Mouse (Mus musculus) heart, embryonic 11.5 days (tissue): Measurements from ENCODE around the gene Zfp354a. TPM values are rescaled to one million over a fixed set of nuclear protein-coding genes. Genes with fewer than 3 reads are reported as not detected.
"Not testable (repeated sequence)": the region's sequence is repeated elsewhere in the genome, so short reads cannot be mapped to it uniquely, and the experiment has no call there.

Experiments used
- ATAC-seq: fragments of 200-750 bp; cut with Nextera tagmentation; replicated peaks from 2 replicates; pipeline ENCODE4 v1.8.0; 2017; ENCODE audit warnings: moderate library complexity; ENCODE audit not compliant: insufficient number of reproducible peaks, low FRiP score, low TSS enrichment
- H3K27ac ChIP-seq: fragments of 300-500 bp; sonication (generic); 2 replicates; pipeline ENCODE4 v1.5.1; 2014; ENCODE audit warnings: mild to moderate bottlenecking, low read depth, low read length
- H3K27me3 ChIP-seq: fragments of 300-500 bp; sonication (generic); 2 replicates; pipeline ENCODE4 v1.6.1; 2014; ENCODE audit warnings: mild to moderate bottlenecking, low read length, mixed read lengths; ENCODE audit not compliant: control insufficient read depth, insufficient read depth
- H3K36me3 ChIP-seq: fragments of 300-500 bp; sonication (generic); 2 replicates; pipeline ENCODE4 v1.6.1; 2014; ENCODE audit warnings: mild to moderate bottlenecking, low read length, moderate library complexity, mixed read lengths; ENCODE audit not compliant: control insufficient read depth, insufficient read depth
- H3K4me1 ChIP-seq: fragments of 300-500 bp; sonication (generic); 2 replicates; pipeline ENCODE4 v1.6.1; 2014; ENCODE audit warnings: low read length; ENCODE audit not compliant: control insufficient read depth, insufficient read depth
- H3K4me2 ChIP-seq: fragments of 300-500 bp; sonication (generic); 2 replicates; pipeline ENCODE4 v1.6.1; 2014; ENCODE audit warnings: mild to moderate bottlenecking, moderate library complexity
- H3K4me3 ChIP-seq: fragments of 300-500 bp; sonication (generic); 2 replicates; pipeline ENCODE4 v1.5.1; 2014; ENCODE audit warnings: low read depth, low read length
- H3K9ac ChIP-seq: fragments of 300-500 bp; sonication (generic); 2 replicates; pipeline ENCODE4 v1.6.1; 2014; ENCODE audit warnings: mild to moderate bottlenecking, low read depth, low read length, moderate library complexity
- H3K9me3 ChIP-seq: fragments of 300-500 bp; sonication (generic); replicated peaks from 2 replicates; pipeline ENCODE4 v1.6.1; 2016; ENCODE audit warnings: low read length; ENCODE audit not compliant: control insufficient read depth
- WGBS: fragments of 180-500 bp; shearing (Covaris S2); extraction: QIAGEN DNeasy Blood & Tissue Kit; methylation state at CpG from one replicate; pipeline ENCODE4 v1.1.7; 2014; ENCODE audit not compliant: insufficient replicate concordance; 5-methylcytosine and 5-hydroxymethylcytosine counted together
- polyA plus RNA-seq: library from polyadenylated mRNA; unstranded; fragments of >200 nt; fragmentation: Nextera tagmentation; extraction: Ambion mirVana; gene quantifications from 2 replicates; pipeline ENCODE4 v1.2.1, GENCODE M21; 2014

Zfp354a gene
- 6.6 and 8.2 TPM in 2 replicates for polyA plus RNA-seq

DNA sequence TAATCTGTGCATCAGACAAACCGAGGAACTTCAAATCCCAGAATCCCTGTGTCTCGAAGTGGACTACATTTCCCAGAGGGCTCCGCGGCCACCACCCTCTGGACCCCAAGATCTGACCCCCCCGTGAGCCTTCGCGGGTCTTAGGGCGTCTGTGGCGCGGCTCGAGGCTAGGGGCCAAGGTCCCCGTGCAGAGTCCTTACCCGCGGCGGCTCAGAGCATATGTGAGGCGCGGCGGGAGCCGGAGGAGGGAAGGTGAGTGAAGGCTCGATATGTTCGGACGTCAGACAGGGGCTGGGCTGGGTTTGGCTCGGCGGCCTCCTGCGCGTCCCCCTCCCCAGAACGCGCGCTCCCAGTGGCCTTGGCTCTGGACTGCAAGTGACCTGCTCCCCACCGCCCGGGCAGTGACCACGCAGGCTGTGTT is at the start of gene Zfp354a:
Gene Zfp354a (plus strand): TSS at position 107 of the 421 bp plus-strand sequence.
- peak within 1 kb of the TSS; percentile 86 for H3K4me3 ChIP-seq
- WGBS, result 0% methylated on average over 32 of the region's 32 CpGs
- ATAC-seq, result peak; percentile 87
- H3K9ac ChIP-seq, result peak within 1 kb of the TSS; percentile 85
- H3K4me2 ChIP-seq, result peak within 1 kb of the TSS; percentile 72
- peaks cover 4% of the 10 kb centered on the region for H3K4me1 ChIP-seq
- no peaks in the 10 kb centered on the region for H3K9me3 ChIP-seq
- no peaks in the 10 kb centered on the region for H3K27me3 ChIP-seq
- peak within 1 kb of the TSS; percentile 64 for H3K27ac ChIP-seq
- H3K36me3 ChIP-seq, result peaks cover 3% of the 10 kb centered on the region; the same call in 1 of the 2 replicates

DNA sequence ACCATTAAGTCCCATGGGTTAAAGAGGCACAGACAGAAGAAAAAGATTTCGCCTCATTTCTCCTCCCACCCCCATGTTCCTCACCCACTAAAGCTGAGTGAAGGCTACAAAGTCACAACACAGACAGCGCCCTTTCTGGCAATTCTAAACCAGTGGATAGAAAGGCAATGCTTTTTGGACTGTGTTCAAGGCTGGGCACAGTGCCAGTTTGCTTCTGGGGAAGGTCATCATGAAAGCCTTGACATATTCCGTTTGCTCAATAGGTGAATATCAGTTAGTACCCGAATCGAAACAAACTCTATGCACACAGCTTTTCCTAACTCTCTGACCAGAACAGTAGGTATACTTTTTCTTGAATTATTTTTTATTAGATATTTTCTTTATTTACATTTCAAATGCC is 47.2 kb upstream of the Zfp354a start:
- H3K9ac ChIP-seq, result no peak overlapping the region
- H3K4me3 ChIP-seq, result no peak overlapping the region
- 66% methylated on average over 5 of the region's 5 CpGs for WGBS
- no peak for ATAC-seq
- H3K36me3 ChIP-seq, result no peaks in the 10 kb centered on the region
- H3K4me1 ChIP-seq, result no peaks in the 10 kb centered on the region
- H3K4me2 ChIP-seq, result no peak overlapping the region
- no peaks in the 10 kb centered on the region for H3K9me3 ChIP-seq
- H3K27me3 ChIP-seq, result no peaks in the 10 kb centered on the region
- H3K27ac ChIP-seq, result no peak overlapping the region

DNA sequence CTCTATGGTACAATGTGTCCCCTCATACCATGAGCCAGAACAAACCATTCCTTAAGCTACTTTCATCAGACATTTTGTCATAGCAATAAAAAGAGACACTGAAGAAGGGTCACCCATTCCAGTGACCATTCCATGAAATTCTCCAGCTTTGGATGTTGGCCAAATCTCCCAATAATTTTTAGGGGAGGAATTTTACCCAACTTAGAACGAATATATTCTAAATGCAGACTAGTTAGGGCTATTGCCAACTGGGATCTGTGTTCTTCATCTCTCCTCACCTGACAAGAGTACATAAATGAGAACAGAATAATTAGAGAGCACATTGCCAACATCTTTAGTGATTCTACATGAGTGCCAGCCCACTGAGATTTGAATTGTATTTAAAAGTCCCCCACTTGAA is 45.1 kb upstream of the Zfp354a start, which contains the start of gene Olfr54:
Gene Olfr54 (plus strand): TSS at position 301 of the 400 bp plus-strand sequence.
- Histone ChIP-seq H3K27ac (no peak within 1 kb of the TSS), H3K4me1 (no peaks in the 10 kb centered on the region), H3K4me2 (no peak within 1 kb of the TSS), H3K36me3 (no peaks in the 10 kb centered on the region), H3K4me3 (no peak within 1 kb of the TSS), H3K27me3 (no peaks in the 10 kb centered on the region), H3K9ac (no peak within 1 kb of the TSS), H3K9me3 (no peaks in the 10 kb centered on the region)
- no peak for ATAC-seq
- WGBS, result 60% methylated on average over 1 of the region's 1 CpGs

DNA sequence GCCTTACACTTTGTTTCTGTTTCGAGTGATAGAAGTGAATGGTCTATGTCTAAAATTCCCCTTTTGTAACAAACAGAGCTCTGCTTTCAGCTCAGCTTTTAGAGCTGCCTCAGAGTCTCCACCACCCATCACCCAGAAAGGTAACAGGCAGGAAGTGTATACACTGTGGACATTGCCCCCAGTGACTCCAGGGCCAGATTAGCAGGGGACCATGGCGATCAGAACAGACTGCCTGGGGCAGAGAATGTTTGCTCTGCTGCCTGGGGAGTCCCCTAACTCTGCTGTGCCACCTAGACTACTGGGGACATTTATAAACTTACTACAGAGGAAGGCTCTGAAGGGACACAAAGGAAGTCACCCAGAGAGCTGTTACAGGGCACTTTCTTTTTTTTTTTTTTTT is 42.7 kb upstream of the Zfp354a start:
- Histone ChIP-seq H3K36me3 (no peaks in the 10 kb centered on the region), H3K27me3 (no peaks in the 10 kb centered on the region), H3K4me1 (no peaks in the 10 kb centered on the region), H3K9ac (no peak overlapping the region), H3K4me3 (no peak overlapping the region), H3K4me2 (no peak overlapping the region), H3K27ac (no peak overlapping the region), H3K9me3 (no peaks in the 10 kb centered on the region)
- ATAC-seq, result no peak
- 36% methylated on average over 2 of the region's 2 CpGs for WGBS

DNA sequence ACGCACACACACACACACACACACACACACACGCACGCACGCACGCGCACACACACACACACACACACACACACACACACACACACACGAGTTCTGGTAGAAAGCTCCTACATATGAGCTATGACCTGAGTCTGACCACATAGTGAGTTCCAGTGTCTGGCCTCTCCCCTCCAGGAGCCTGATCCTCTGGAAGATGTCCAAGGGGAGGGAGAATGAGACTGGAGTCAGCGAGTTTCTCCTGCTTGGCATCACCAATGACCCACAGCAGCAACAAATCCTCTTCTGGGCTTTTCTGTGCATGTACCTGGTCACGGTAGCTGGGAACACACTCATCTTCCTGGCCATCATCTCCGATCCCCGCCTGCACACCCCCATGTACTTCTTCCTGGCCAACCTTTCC is 32.2 kb upstream of the Zfp354a start:
- H3K9ac ChIP-seq, H3K27ac ChIP-seq, H3K4me1 ChIP-seq, H3K4me2 ChIP-seq, H3K4me3 ChIP-seq, H3K27me3 ChIP-seq, ATAC-seq, H3K9me3 ChIP-seq, H3K36me3 ChIP-seq: not testable (repeated sequence)
- 79% methylated on average over 11 of the region's 11 CpGs for WGBS

DNA sequence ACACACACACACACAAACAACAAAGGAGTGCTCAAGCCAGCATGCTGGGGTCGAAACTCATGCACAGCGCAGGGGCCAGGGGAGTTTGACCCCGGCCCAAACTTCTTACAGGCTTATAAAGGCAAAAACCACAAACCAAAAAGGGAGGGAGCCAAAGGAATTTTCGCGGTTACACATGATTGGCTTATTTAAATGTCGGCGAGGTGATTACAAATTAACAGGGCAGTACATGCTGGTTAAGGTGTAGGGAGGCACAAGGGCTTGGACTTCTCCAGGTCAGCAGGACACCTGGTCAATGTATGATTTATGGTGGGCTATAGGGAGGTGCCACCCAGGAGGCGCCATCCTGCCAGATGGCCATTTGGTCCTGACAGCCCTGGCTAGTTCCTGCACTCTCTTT is 29.7 kb upstream of the Zfp354a start:
- not testable (repeated sequence) for H3K27me3 ChIP-seq, H3K9ac ChIP-seq, ATAC-seq, H3K4me1 ChIP-seq, H3K4me2 ChIP-seq, H3K27ac ChIP-seq, H3K36me3 ChIP-seq, H3K4me3 ChIP-seq, H3K9me3 ChIP-seq
- 78% methylated on average over 8 of the region's 8 CpGs for WGBS

DNA sequence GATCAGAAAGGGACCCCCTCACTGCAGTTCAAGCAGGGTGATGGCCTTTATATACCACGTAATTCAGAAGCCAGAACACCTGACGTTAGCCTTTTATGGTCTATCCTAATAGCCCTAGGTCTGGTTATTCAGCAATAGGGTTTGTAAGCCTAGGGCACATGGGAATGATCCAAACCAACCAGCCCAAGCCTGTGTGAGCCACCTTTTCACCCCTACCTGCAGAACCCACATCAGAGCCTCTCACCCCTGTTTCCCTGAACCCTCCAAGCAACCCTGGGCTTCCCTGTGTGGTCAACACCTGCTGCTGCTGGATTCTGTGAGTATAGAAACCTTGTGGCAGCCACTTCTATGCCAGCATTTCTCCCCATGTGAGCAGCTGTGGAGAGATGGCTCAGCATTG is 28.8 kb upstream of the Zfp354a start:
- no peaks in the 10 kb centered on the region for H3K4me1 ChIP-seq
- H3K27me3 ChIP-seq, result no peaks in the 10 kb centered on the region; the same call in 1 of the 2 replicates
- no peaks in the 10 kb centered on the region for H3K9me3 ChIP-seq
- whole genome bisulfite sequencing, result 79% methylated on average over 2 of the region's 2 CpGs
- no peak overlapping the region for H3K4me3 ChIP-seq
- H3K36me3 ChIP-seq, result no peaks in the 10 kb centered on the region
- no peak overlapping the region for H3K9ac ChIP-seq
- ATAC-seq, result no peak
- no peak overlapping the region for H3K27ac ChIP-seq
- H3K4me2 ChIP-seq, result no peak overlapping the region

DNA sequence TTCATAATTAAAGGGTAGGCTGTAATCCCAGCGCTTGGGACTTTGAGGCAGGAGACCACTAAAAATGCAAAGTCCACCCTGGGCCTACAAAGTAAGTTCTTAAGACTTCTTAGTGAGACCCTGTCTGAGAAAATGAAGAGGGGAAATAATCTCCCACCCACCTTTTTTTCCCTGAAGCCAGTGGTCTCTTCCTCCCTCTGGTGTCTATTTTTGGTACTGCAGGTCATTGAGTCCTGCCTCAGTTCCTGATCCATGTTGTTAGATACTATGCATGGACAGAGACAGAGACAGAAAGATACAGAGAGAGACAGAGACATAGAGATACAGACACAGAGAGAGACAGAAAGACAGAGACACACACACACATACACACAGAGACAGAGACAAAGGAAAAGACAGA is 26.2 kb upstream of the Zfp354a start:
- no peak overlapping the region for H3K4me2 ChIP-seq
- no peak overlapping the region for H3K4me3 ChIP-seq
- no peaks in the 10 kb centered on the region; the same call in 1 of the 2 replicates for H3K27me3 ChIP-seq
- no peaks in the 10 kb centered on the region for H3K4me1 ChIP-seq
- WGBS, result 35% methylated on average over 1 of the region's 1 CpGs
- no peak overlapping the region for H3K9ac ChIP-seq
- no peaks in the 10 kb centered on the region for H3K36me3 ChIP-seq
- ATAC-seq, result no peak
- no peaks in the 10 kb centered on the region for H3K9me3 ChIP-seq
- H3K27ac ChIP-seq, result no peak overlapping the region

DNA sequence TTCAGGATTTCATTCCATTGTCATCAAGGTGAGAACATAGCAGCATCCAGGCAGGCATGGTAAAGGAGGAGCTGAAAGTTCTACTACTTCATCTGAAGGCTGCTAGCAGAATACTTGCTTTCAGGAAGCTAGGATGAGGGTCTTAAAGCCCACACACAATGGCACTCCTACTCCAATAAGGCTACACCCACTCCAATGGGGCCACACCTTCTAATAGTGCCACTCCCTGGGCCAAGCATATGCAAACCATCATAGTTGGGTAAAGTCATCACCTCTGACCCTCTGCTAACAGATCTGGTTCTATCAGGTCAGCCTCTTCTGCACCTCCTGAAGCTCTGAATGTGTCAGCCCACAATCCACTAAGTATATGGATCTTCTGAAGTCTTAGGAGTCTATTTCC is 24.9 kb upstream of the Zfp354a start:
- not testable (repeated sequence) for ATAC-seq, H3K9ac ChIP-seq, H3K9me3 ChIP-seq, H3K4me2 ChIP-seq, H3K36me3 ChIP-seq, H3K27ac ChIP-seq, H3K4me1 ChIP-seq, H3K27me3 ChIP-seq, H3K4me3 ChIP-seq
